Mouse (Mus musculus) heart, embryonic 14.5 days (tissue): ENCODE results near the gene Zbtb7b. TPM values are rescaled to one million over a fixed set of nuclear protein-coding genes. Genes with fewer than 3 reads are reported as not detected.

ENCODE experiments used
- ATAC-seq: fragments of 200-750 bp; cut with Nextera tagmentation; 2 replicates; pipeline ENCODE4 v1.8.0; 2017; ENCODE audit warnings: low read depth, moderate TSS enrichment; ENCODE audit not compliant: insufficient number of reproducible peaks, insufficient read depth, low FRiP score
- H3K27ac ChIP-seq, 2 experiments: fragments of 200-500 bp in 1 of 2; fragments of 300-500 bp in 1 of 2; sonication (generic) in 1 of 2; replicated peaks in 1 of 2; 2 replicates each; pipeline ENCODE4 v1.5.1; 2012 to 2014; ENCODE audit warnings: low read depth in 2 of 2, low read length in 2 of 2, control low read depth in 1 of 2, mild to moderate bottlenecking in 1 of 2, mixed read lengths in 1 of 2; ENCODE audit not compliant: control insufficient read depth in 1 of 2, insufficient read depth in 1 of 2
- H3K27me3 ChIP-seq: fragments of 300-500 bp; sonication (generic); 2 replicates; pipeline ENCODE4 v1.6.1; 2014; ENCODE audit warnings: mild to moderate bottlenecking, low read length, control low read depth; ENCODE audit not compliant: control insufficient read depth, insufficient read depth
- H3K36me3 ChIP-seq: fragments of 300-500 bp; sonication (generic); 2 replicates; pipeline ENCODE4 v1.6.1; 2014; ENCODE audit warnings: mild to moderate bottlenecking, control low read depth, low read length, mixed read lengths; ENCODE audit not compliant: control insufficient read depth, insufficient read depth
- H3K4me1 ChIP-seq, 2 experiments: fragments of 200-500 bp in 1 of 2; fragments of 300-500 bp in 1 of 2; sonication (generic) in 1 of 2; 2 replicates each; pipeline ENCODE4 v1.6.1; 2012 to 2014; ENCODE audit warnings: low read length in 2 of 2, control low read depth in 1 of 2, mixed read lengths in 1 of 2; ENCODE audit not compliant: control insufficient read depth in 2 of 2, insufficient read depth in 2 of 2
- H3K4me2 ChIP-seq: fragments of 300-500 bp; sonication (generic); 2 replicates; pipeline ENCODE4 v1.6.1; 2014; ENCODE audit warnings: mild to moderate bottlenecking, low read length
- H3K4me3 ChIP-seq, 2 experiments: fragments of 200-500 bp in 1 of 2; fragments of 300-500 bp in 1 of 2; sonication (generic) in 1 of 2; 2 replicates each; pipeline ENCODE4 v1.5.1; 2012 to 2014; ENCODE audit warnings: low read length in 2 of 2, mild to moderate bottlenecking in 2 of 2, control low read depth in 1 of 2, low read depth in 1 of 2, moderate library complexity in 1 of 2; ENCODE audit not compliant: control insufficient read depth in 1 of 2, insufficient read depth in 1 of 2
- H3K9ac ChIP-seq: fragments of 300-500 bp; sonication (generic); 2 replicates; pipeline ENCODE4 v1.6.1; 2014; ENCODE audit warnings: mild to moderate bottlenecking, low read length
- H3K9me3 ChIP-seq: fragments of 300-500 bp; sonication (generic); 2 replicates; pipeline ENCODE4 v1.6.1; 2016; ENCODE audit warnings: low read length, control low read depth; ENCODE audit not compliant: control insufficient read depth
- WGBS: fragments of 180-500 bp; shearing (Covaris S2); extraction: QIAGEN DNeasy Blood & Tissue Kit; methylation state at CpG from one replicate; pipeline ENCODE4 v1.1.7; 2014; 5-methylcytosine and 5-hydroxymethylcytosine counted together
- polyA plus RNA-seq: library from polyadenylated mRNA; unstranded; fragments of >200 nt; fragmentation: Nextera tagmentation; extraction: Ambion mirVana; gene quantifications from 2 replicates; pipeline ENCODE4 v1.2.1, GENCODE M21; 2014

Gene Zbtb7b
- polyA plus RNA-seq, 1 experiment from 2014 or later: 1.8 TPM

DNA sequence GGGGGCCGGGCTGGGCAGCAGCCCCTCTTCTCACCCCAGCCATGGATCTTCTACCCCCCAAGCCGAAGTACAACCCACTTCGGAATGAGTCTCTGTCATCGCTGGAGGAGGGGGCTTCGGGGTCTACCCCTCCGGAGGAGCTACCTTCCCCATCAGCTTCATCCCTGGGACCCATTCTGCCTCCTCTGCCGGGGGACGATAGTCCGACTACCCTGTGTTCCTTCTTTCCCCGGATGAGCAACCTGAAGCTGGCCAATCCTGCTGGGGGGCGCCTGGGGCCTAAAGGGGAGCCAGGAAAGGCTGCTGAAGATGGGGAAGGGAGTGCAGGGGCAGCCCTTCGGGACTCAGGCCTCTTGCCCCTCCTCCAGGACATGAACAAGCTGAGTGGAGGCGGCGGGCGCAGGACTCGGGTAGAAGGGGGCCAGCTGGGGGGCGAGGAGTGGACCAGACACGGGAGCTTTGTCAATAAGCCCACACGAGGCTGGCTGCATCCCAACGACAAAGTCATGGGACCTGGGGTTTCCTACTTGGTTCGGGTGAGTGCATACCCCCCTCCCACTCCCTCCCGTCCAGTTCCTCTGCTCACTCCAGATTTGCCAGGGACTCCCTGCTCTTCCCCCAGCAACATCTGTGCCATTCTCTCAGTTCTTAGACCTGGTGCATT lies 27.4 kb upstream of the Zbtb7b start:
- peaks cover 37% of the 10 kb centered on the region for H3K36me3 ChIP-seq
- peak overlapping the region; percentile 56 to 75 for H3K4me3 ChIP-seq
- WGBS: 6% methylated on average over 22 of the region's 22 CpGs
- H3K27me3 ChIP-seq: no peaks in the 10 kb centered on the region
- H3K9me3 ChIP-seq: no peaks in the 10 kb centered on the region
- H3K27ac ChIP-seq: peak overlapping the region; percentile 64 to 99
- peak overlapping the region; percentile 77 for H3K9ac ChIP-seq
- peaks cover 14 to 35% of the 10 kb centered on the region in 2 experiments for H3K4me1 ChIP-seq
- H3K4me2 ChIP-seq: peak overlapping the region; percentile 87
- ATAC-seq: no peak

- Histone ChIP-seq H3K27me3 (no peaks in the 10 kb centered on the region), H3K9ac (peak overlapping the region; percentile 77), H3K4me3 (peak overlapping the region; percentile 56 to 75), H3K36me3 (peaks cover 36% of the 10 kb centered on the region), H3K4me2 (peak overlapping the region; percentile 87), H3K27ac (peak overlapping the region; percentile 82 to 99), H3K4me1 (peaks cover 14 to 41% of the 10 kb centered on the region in 2 experiments), H3K9me3 (no peaks in the 10 kb centered on the region)
- WGBS: 2% methylated on average over 11 of the region's 11 CpGs
- peak; percentile 78 for ATAC-seq
Measured at GRCm38 (mm10) chr3:89421002-89421774, 26.6 kb upstream of the Zbtb7b start.

GRCm38 (mm10) chr3:89420421-89420820 lies 25.8 kb upstream of the Zbtb7b start:
- H3K4me3 ChIP-seq: peak overlapping the region in 1 of 2 experiments; percentile 75; a peak in 2 of 4 replicates
- ATAC-seq: no peak

DNA sequence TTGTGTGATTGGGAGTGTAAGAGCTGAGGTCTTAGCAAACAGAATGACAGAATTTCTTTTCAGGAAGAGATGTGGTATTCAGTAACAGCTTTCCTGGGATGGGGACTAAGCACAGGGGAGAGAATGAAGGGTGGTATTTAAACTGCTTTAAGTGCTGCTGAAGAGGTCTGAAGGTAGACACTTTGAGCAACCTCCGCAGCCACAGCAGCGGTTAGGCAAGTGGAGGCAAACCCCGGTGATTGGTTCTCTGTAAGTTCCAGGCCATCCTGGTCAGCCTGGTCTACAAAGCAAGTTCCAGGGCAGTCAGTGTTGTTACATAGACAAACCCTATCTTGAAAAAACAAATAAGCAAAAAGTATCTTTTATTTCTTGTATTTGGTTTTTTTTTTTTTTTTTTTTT lies 25.4 kb upstream of the Zbtb7b start:
- H3K9ac ChIP-seq: peak overlapping the region; percentile 84
- peak overlapping the region; percentile 87 for H3K4me2 ChIP-seq
- H3K4me1 ChIP-seq: peaks cover 14 to 41% of the 10 kb centered on the region in 2 experiments
- H3K27me3 ChIP-seq: no peaks in the 10 kb centered on the region
- peak overlapping the region; percentile 91 to 99 for H3K27ac ChIP-seq
- peak overlapping the region; percentile 59 to 75 for H3K4me3 ChIP-seq
- ATAC-seq: no peak
- H3K36me3 ChIP-seq: peaks cover 36% of the 10 kb centered on the region
- 8% methylated on average over 3 of the region's 3 CpGs for WGBS
- H3K9me3 ChIP-seq: no peaks in the 10 kb centered on the region

More at GRCm38 (mm10) chr3:89420421-89420820, 25.8 kb upstream of the Zbtb7b start:
- peak overlapping the region; percentile 44 for H3K9ac ChIP-seq
- 40% methylated on average over 2 of the region's 2 CpGs for WGBS
- H3K27ac ChIP-seq: peak overlapping the region; percentile 82 to 99
- peaks cover 14 to 41% of the 10 kb centered on the region in 2 experiments for H3K4me1 ChIP-seq
- peaks cover 36% of the 10 kb centered on the region for H3K36me3 ChIP-seq
- H3K4me2 ChIP-seq: peak overlapping the region; percentile 87
- no peaks in the 10 kb centered on the region for H3K27me3 ChIP-seq
- no peaks in the 10 kb centered on the region for H3K9me3 ChIP-seq

GRCm38 (mm10) chr3:89419571-89419970 lies 25.0 kb upstream of the Zbtb7b start:
- H3K27me3 ChIP-seq: no peaks in the 10 kb centered on the region
- 0% methylated on average over 9 of the region's 9 CpGs for WGBS
- peaks cover 14 to 41% of the 10 kb centered on the region in 2 experiments for H3K4me1 ChIP-seq

DNA sequence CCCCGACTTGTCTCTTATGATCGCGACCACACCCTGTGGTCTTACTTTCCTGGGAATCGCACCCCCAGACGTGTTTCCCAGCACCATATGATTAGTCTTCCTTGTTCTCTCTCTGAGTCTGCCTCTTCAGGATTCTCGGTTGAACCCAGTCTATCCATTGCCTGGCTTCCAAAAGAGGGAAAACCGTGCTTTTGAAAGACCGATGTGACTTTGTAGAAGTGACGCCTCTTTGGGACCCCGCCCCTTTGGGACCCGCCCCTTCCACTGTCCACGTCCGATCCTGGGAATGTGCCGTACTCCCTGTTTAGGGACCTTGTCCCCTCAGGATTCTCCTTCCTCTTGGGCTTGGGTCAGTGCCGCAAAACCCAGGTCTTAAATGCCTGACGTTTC lies 24.3 kb upstream of the Zbtb7b start:
- no peaks in the 10 kb centered on the region for H3K27me3 ChIP-seq
- peaks cover 36% of the 10 kb centered on the region for H3K36me3 ChIP-seq
- 0% methylated on average over 16 of the region's 16 CpGs for WGBS
- peaks cover 14 to 41% of the 10 kb centered on the region in 2 experiments for H3K4me1 ChIP-seq
- peak overlapping the region; percentile 84 for H3K9ac ChIP-seq
- no peak for ATAC-seq
- H3K4me2 ChIP-seq: peak overlapping the region; percentile 87
- H3K4me3 ChIP-seq: peak overlapping the region; percentile 59 to 75
- H3K27ac ChIP-seq: peak overlapping the region; percentile 91 to 99
- H3K9me3 ChIP-seq: no peaks in the 10 kb centered on the region

More at GRCm38 (mm10) chr3:89419571-89419970, 25.0 kb upstream of the Zbtb7b start:
- ATAC-seq: no peak
- H3K27ac ChIP-seq: peak overlapping the region; percentile 91 to 99
- peak overlapping the region; percentile 87 for H3K4me2 ChIP-seq
- H3K36me3 ChIP-seq: peaks cover 36% of the 10 kb centered on the region
- H3K9me3 ChIP-seq: no peaks in the 10 kb centered on the region
- H3K4me3 ChIP-seq: peak overlapping the region; percentile 59 to 75
- H3K9ac ChIP-seq: peak overlapping the region; percentile 84

GRCm38 (mm10) chr3:89418170-89418860 lies 23.7 kb upstream of the Zbtb7b start, which contains the start of the genes Cks1b and Shc1:
Gene Cks1b, minus strand, starts transcription at chr3:89418383.
Gene Shc1, plus strand, starts transcription at chr3:89418443.
- peak within 1 kb of the TSS; percentile 84 for H3K9ac ChIP-seq
- under 1% methylated on average over 39 of the region's 39 CpGs for WGBS
- peak within 1 kb of the TSS; percentile 87 for H3K4me2 ChIP-seq
- no peaks in the 10 kb centered on the region for H3K9me3 ChIP-seq
- H3K27me3 ChIP-seq: no peaks in the 10 kb centered on the region
- H3K4me1 ChIP-seq: peaks cover 14 to 41% of the 10 kb centered on the region in 2 experiments
- peaks cover 33% of the 10 kb centered on the region for H3K36me3 ChIP-seq
- peak; percentile 89 for ATAC-seq
- H3K4me3 ChIP-seq: peak within 1 kb of the TSS; percentile 59 to 75
- peak within 1 kb of the TSS; percentile 91 to 99 for H3K27ac ChIP-seq
